Mouse (Mus musculus): ENCODE measurements at regions not wholly inside any gene's neighbourhood (a gene's known extent, or its start where the extent isn't known, plus 50 kb on each side); places are given as distances from the start of the nearest gene placed in this dataset.

DNA sequence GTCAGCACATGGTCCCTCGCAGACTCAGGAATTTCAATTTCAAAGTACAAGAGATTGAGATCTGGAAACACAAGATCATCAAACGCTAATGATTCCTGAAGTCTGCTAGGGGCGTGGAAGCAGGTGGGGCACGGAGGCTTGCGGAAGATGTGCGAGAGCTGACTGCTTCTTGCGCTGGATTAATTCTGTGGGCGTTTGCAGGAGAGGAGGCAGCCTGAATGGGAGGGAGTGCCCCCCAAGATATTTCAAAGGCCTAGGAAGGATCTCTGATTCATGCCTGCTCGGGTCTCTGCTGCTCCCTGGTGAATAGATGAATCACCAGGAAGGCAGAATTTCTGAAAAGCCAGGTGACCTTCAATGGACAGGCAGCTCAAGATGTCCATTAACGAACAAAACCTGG, 442.1 kb downstream of the Tmem114 start:
- TF ChIP-seq CTCF (IDR thresholded peaks at IDR 0.05; ENCODE audit: low read depth) (no peak), EP300 (optimal IDR thresholded peaks at IDR 0.05) (no peak)
